Mouse (Mus musculus) heart, postnatal 0 days (tissue): ENCODE results near the gene Gadd45a.

Source experiments
- CTCF ChIP-seq: IDR thresholded peaks from 2 replicates; pipeline ENCODE4 v1.5.1; 2016; ENCODE audit warnings: antibody characterized with exemption, control low read depth, low read depth
- EP300 ChIP-seq: IDR thresholded peaks from 2 replicates; pipeline ENCODE4 v1.6.1; 2016; ENCODE audit warnings: antibody characterized with exemption, low read depth

DNA sequence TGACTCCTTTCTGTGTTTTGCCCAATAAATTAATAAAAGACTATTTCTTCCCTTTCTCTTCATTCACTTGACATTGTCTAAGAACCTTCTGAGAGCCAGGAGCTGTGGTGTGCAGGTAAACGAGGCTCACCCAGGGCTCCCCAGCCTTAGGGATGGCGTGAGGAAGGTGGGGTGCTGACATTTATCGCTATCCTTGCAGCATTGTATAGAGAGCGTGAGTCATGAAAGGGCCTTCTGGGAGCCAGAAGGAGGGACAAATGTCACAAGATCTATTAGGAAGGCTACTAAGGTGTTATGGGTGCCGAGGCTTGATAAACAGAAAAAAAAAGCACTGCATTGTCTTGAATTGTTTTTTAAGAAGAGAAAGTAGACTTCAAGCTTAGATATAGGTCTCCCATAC is 15.9 kb downstream of the Gadd45a start:
- TF ChIP-seq CTCF (no peak), EP300 (no peak)
